8 mouse cellular contexts compared by ENCODE assay signal in the genomic region with DNA sequence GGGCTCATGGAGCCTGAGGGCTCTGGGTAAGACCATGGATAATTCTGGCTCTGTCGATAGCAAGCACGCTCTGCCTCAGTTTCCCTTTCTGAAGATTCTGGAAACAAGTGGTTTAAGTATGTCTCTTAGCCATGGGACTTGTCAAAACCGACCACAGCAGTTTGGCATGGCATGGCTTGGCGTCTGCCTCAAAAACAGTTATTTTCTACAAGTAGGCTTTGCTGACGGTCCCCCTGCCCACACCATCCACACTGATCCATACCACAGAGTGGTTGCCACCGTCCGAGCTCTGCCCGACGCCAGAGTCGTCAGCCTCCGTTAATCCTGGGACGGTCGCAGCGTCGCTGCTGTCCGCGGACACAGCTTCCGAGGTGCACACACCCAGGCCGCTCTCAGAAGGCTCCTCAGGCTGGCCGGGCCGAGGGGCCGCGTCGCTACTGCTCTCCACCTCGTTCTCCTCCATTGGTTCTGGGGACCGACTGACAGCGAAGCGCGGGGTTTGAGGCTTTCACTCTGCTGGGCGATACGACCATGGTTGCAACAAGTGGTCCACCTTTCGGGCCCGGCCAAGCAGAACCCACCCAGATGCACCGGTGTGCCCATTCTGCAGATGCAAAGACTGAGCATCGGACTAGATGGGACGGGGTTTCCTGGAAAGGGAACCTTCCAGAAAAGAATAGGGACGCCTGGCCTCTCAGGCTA. TPM values are rescaled to one million over a fixed set of nuclear protein-coding genes. Genes with fewer than 3 reads are reported as not detected.
DNase-seq lines count a peak whose midpoint lies in the region; ATAC-seq and TF ChIP-seq lines count a peak whose summit lies in the region.

No protein-coding gene starts in this region.

- H3K27ac ChIP-seq in cortical plate, adult 2 months (ENCODE audit: insufficient read depth, low read length): peak overlapping the region; percentile 100
- peak overlapping the region; percentile 98 to 100 for H3K27ac ChIP-seq in heart, embryonic 14.5 days (replicated peaks in 1 of 2; ENCODE audit: control insufficient read depth in 1 of 2, insufficient read depth in 1 of 2, low read depth in 2 of 2, low read length in 2 of 2)
- peak overlapping the region; percentile 96 for H3K27ac ChIP-seq in liver, embryonic 16.5 days (ENCODE audit: low read length)

- peak overlapping the region; percentile 92 for H3K9ac ChIP-seq in heart, embryonic 14.5 days (ENCODE audit: low read length)
- peak overlapping the region; percentile 99 for H3K9ac ChIP-seq in liver, embryonic 16.5 days (ENCODE audit: low read depth, low read length)

- TF ChIP-seq CTCF in cortical plate, adult 2 months (IDR thresholded peaks at IDR 0.05; ENCODE audit: extremely low read depth, insufficient read depth, low read length): no peak

- WGBS in heart, embryonic 14.5 days: 4% methylated on average over 37 of the region's 37 CpGs
- WGBS in liver, embryonic 16.5 days (ENCODE audit: insufficient replicate concordance): 2% methylated on average over 37 of the region's 37 CpGs

- DNase-seq in layer of hippocampus, adult 8-10 months (ENCODE audit: low spot score in 2 of 2): peak; percentile 44 to 65
- DNase-seq in layer of hippocampus, adult 18-20 months (ENCODE audit: low spot score in 2 of 2): no peak
- no peak for DNase-seq in frontal cortex, postnatal 14 days (ENCODE audit: low spot score in 2 of 2)
- no peak for DNase-seq in MN1 (ENCODE audit: low spot score)

- TF ChIP-seq POLR2A in cortical plate, adult 2 months (IDR thresholded peaks at IDR 0.05; ENCODE audit: extremely low read depth, insufficient read depth, low read length): no peak

- H3K36me3 ChIP-seq in heart, embryonic 14.5 days (ENCODE audit: control insufficient read depth, insufficient read depth, low read length): peaks cover 45% of the 10 kb centered on the region
- H3K36me3 ChIP-seq in liver, embryonic 16.5 days (ENCODE audit: control insufficient read depth, insufficient read depth): peaks cover 36% of the 10 kb centered on the region

- peak overlapping the region; percentile 73 for H3K4me2 ChIP-seq in heart, embryonic 14.5 days (ENCODE audit: low read length)
- H3K4me2 ChIP-seq in liver, embryonic 16.5 days (ENCODE audit: low read depth, low read length): peak overlapping the region; percentile 94

- H3K9me3 ChIP-seq in heart, embryonic 14.5 days (ENCODE audit: control insufficient read depth, low read length): peaks cover 6% of the 10 kb centered on the region
- peaks cover 6% of the 10 kb centered on the region for H3K9me3 ChIP-seq in liver, embryonic 16.5 days (replicated peaks; ENCODE audit: control insufficient read depth, low read length)

- H3K4me3 ChIP-seq in cortical plate, adult 2 months (ENCODE audit: insufficient read depth, low read length): peak overlapping the region; percentile 90
- peak overlapping the region; percentile 88 to 92 for H3K4me3 ChIP-seq in heart, embryonic 14.5 days (ENCODE audit: control insufficient read depth in 1 of 2, insufficient read depth in 1 of 2, low read depth in 1 of 2, low read length in 2 of 2)
- H3K4me3 ChIP-seq in liver, embryonic 16.5 days (ENCODE audit: low read depth, low read length): peak overlapping the region; percentile 99

- H3K4me1 ChIP-seq in cortical plate, adult 2 months (ENCODE audit: control insufficient read depth, insufficient read depth, low read length): no peaks in the 10 kb centered on the region
- H3K4me1 ChIP-seq in heart, embryonic 14.5 days (ENCODE audit: control insufficient read depth in 2 of 2, insufficient read depth in 2 of 2, low read length in 2 of 2): peaks cover 10 to 21% of the 10 kb centered on the region in 2 experiments
- H3K4me1 ChIP-seq in liver, embryonic 16.5 days (ENCODE audit: control insufficient read depth, low read depth, low read length): peaks cover 29% of the 10 kb centered on the region

- 0 out of 2 replicates have a peak, but pooled peaks have one; percentile 1 for ATAC-seq in heart, embryonic 14.5 days (ENCODE audit: insufficient number of reproducible peaks, insufficient read depth, low FRiP score, low read depth)
- ATAC-seq in liver, embryonic 16.5 days (ENCODE audit: low read depth): peak; percentile 44
- no peak for ATAC-seq in cerebellum, adult (ENCODE audit: insufficient number of reproducible peaks, low FRiP score, low TSS enrichment)

- H3K27me3 ChIP-seq in heart, embryonic 14.5 days (ENCODE audit: control insufficient read depth, insufficient read depth, low read length): no peaks in the 10 kb centered on the region
- H3K27me3 ChIP-seq in liver, embryonic 16.5 days (ENCODE audit: control insufficient read depth, insufficient read depth, low read depth, low read length): no peaks in the 10 kb centered on the region

RNA-seq across cellular contexts. Expression of a gene that starts 1.0 kb away (rescaled TPM):
- 10 to 100 TPM; 24.8 to 33.0 (median 29.0) TPM for total RNA-seq in layer of hippocampus, adult 8-10 months (2022)
- total RNA-seq in layer of hippocampus, adult 18-20 months (2021): 10 to 100 TPM; 25.9 to 26.8 TPM
- 29.1 and 30.2 TPM in 2 replicates for polyA plus RNA-seq in cortical plate, adult 2 months (2012; rRNA removed)
- 6.8 and 6.9 TPM in 2 replicates for polyA plus RNA-seq in heart, embryonic 14.5 days (2014; fragmentation: Nextera tagmentation; extraction: Ambion mirVana)
- 5.9 and 6.8 TPM in 2 replicates for polyA plus RNA-seq in liver, embryonic 16.5 days (2015; fragmentation: Nextera tagmentation; extraction: Ambion mirVana)

RNA-seq across cellular contexts. Expression of a gene that starts 30.1 kb away (rescaled TPM):
- 1 to 10 TPM; 1.5 to 2.2 (median 2.0) TPM for total RNA-seq in layer of hippocampus, adult 8-10 months (2022)
- 1 to 10 TPM; 1.5 to 1.6 TPM for total RNA-seq in layer of hippocampus, adult 18-20 months (2021)
- polyA plus RNA-seq in cortical plate, adult 2 months (2012; rRNA removed): 1.1 and 1.5 TPM in 2 replicates
- polyA plus RNA-seq in heart, embryonic 14.5 days (2014; fragmentation: Nextera tagmentation; extraction: Ambion mirVana): 0.09 TPM in 1 of 2 replicates, not detected in the other
- polyA plus RNA-seq in liver, embryonic 16.5 days (2015; fragmentation: Nextera tagmentation; extraction: Ambion mirVana): 8.9 and 13.0 TPM in 2 replicates

RNA-seq across cellular contexts. Expression of a gene that starts 31.4 kb away (rescaled TPM):
- total RNA-seq in layer of hippocampus, adult 8-10 months (2022): 10 to 100 TPM; 40.5 to 62.8 (median 49.0) TPM
- total RNA-seq in layer of hippocampus, adult 18-20 months (2021): 10 to 100 TPM; 41.9 to 45.2 TPM
- 39.1 and 41.7 TPM in 2 replicates for polyA plus RNA-seq in cortical plate, adult 2 months (2012; rRNA removed)
- 58.0 and 58.8 TPM in 2 replicates for polyA plus RNA-seq in heart, embryonic 14.5 days (2014; fragmentation: Nextera tagmentation; extraction: Ambion mirVana)
- polyA plus RNA-seq in liver, embryonic 16.5 days (2015; fragmentation: Nextera tagmentation; extraction: Ambion mirVana): 36.8 and 38.2 TPM in 2 replicates

RNA-seq across cellular contexts. Expression of a gene that starts 50.1 kb away (rescaled TPM):
- total RNA-seq in layer of hippocampus, adult 8-10 months (2022): 100 to 1,000 TPM; 370 to 437 (median 422) TPM
- total RNA-seq in layer of hippocampus, adult 18-20 months (2021): 100 to 1,000 TPM; 396 to 408 TPM
- 396 and 421 TPM in 2 replicates for polyA plus RNA-seq in cortical plate, adult 2 months (2012; rRNA removed)
- 0.62 and 0.71 TPM in 2 replicates for polyA plus RNA-seq in heart, embryonic 14.5 days (2014; fragmentation: Nextera tagmentation; extraction: Ambion mirVana)
- 0.13 TPM in 2 replicates for polyA plus RNA-seq in liver, embryonic 16.5 days (2015; fragmentation: Nextera tagmentation; extraction: Ambion mirVana)

RNA-seq across cellular contexts. Expression of a gene that starts 53.0 kb away (rescaled TPM):
- total RNA-seq in layer of hippocampus, adult 8-10 months (2022): 100 to 1,000 TPM in 2 of 4 experiments, 10 to 100 TPM in 2; 81.0 to 114 (median 96.0) TPM
- total RNA-seq in layer of hippocampus, adult 18-20 months (2021): 10 to 100 TPM; 77.0 to 77.9 TPM
- polyA plus RNA-seq in cortical plate, adult 2 months (2012; rRNA removed): 172 and 186 TPM in 2 replicates
- 9.6 and 10.4 TPM in 2 replicates for polyA plus RNA-seq in heart, embryonic 14.5 days (2014; fragmentation: Nextera tagmentation; extraction: Ambion mirVana)
- polyA plus RNA-seq in liver, embryonic 16.5 days (2015; fragmentation: Nextera tagmentation; extraction: Ambion mirVana): 23.1 and 27.4 TPM in 2 replicates

Comparison
In these comparisons a context has a peak if more than half of its experiments do, and no peak if none do; other contexts are left out.
1. DNase-seq: peak in layer of hippocampus, adult 8-10 months (2 of 2); none in layer of hippocampus, adult 18-20 months (0 of 2), frontal cortex, postnatal 14 days (0 of 2) and MN1 (single experiment).
2. Peak in every context shown above with its lines, with median percentiles within 50 percentile points of each other: H3K27ac ChIP-seq and H3K4me3 ChIP-seq.